Mouse (Mus musculus): ENCODE data around the gene Rasa2. TPM values are rescaled to one million over a fixed set of nuclear protein-coding genes. Genes with fewer than 3 reads are reported as not detected.

The Rasa2 gene
- total and polyA plus RNA-seq, 3 experiments, result 9.7 to 9.8 (median 9.8) TPM

DNA sequence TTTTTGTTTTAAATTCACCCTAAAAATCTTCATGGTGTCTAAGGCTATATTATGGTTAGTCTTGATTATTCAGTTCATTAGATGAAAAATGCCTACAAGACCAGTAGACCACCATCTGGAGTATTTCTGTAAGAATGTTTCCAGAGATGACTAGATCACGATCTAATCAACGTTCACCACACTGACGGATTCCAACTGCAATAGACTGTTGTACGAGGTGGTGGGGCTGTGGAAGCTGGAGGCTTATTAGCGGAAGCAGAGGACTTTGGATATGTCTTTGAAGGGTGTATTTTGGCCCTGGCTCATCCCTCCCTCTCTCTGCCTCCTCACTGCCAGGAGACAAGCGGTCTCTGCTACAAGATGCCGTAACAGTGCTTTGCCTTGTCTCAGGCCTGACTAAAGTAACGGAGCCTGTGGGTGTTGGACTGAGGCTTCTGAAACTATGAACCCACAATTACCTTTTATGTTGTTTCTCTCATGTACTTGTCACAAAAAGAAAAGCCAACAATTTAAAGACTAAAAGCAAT, 64.9 kb downstream of the Rasa2 start:
- Histone ChIP-seq H3K79me2 (replicated peaks; ENCODE audit: control insufficient read depth, extremely low read depth, insufficient read depth, poor library complexity, severe bottlenecking) (no peaks in the 10 kb centered on the region), H3K27me3 (replicated peaks) (no peaks in the 10 kb centered on the region), H3K4me3 (replicated peaks in 1 of 3; ENCODE audit: low read depth in 2 of 3, low read length in 2 of 3, poor library complexity in 1 of 3) (no peak overlapping the region), H3K9me3 (replicated peaks; ENCODE audit: low read length) (no peaks in the 10 kb centered on the region), H3K4me2 (ENCODE audit: insufficient read depth, low read depth, poor library complexity, severe bottlenecking) (no peak overlapping the region), H3K4me1 (ENCODE audit: control insufficient read depth in 1 of 2, insufficient read depth in 2 of 2) (no peaks in the 10 kb centered on the region), H3K36me3 (replicated peaks in 1 of 2; ENCODE audit: control insufficient read depth in 1 of 2, insufficient read depth in 1 of 2, low read length in 1 of 2) (peaks cover 30 to 58% of the 10 kb centered on the region in 2 experiments), H3K27ac (ENCODE audit: insufficient read depth, low read depth) (no peak overlapping the region), H3K9ac (ENCODE audit: insufficient read depth, low read depth) (no peak overlapping the region)
- in situ Hi-C loops (cut with MboI; ENCODE audit: low pct_ligation_motif_present, low pct_unique_long_range_greater_than_20kb, low sequenced_read_pairs), result no loop called here
- no peak for TF ChIP-seq RAD21 (IDR thresholded peaks at IDR 0.05; ENCODE audit: low read depth, low read length)
- TF ChIP-seq ZNF384 (IDR thresholded peaks at IDR 0.05; ENCODE audit: low read depth, low read length), result no peak
- no peak for TF ChIP-seq ZMIZ1 (IDR thresholded peaks at IDR 0.05; ENCODE audit: low read depth, low read length)
- no peak for TF ChIP-seq NRF1 (IDR thresholded peaks at IDR 0.05; ENCODE audit: low read depth, low read length)
- no peak for TF ChIP-seq PAX5 (IDR thresholded peaks at IDR 0.05; ENCODE audit: low read length)
- TF ChIP-seq MAFK (IDR thresholded peaks at IDR 0.05; ENCODE audit: insufficient replicate concordance, low read length), result no peak
- no peak for TF ChIP-seq POLR2A (IDR thresholded peaks at IDR 0.05; ENCODE audit: low read depth, low read length)
- TF ChIP-seq SIN3A (IDR thresholded peaks at IDR 0.05; ENCODE audit: low read length), result no peak
- TF ChIP-seq POLR2AphosphoS2 (IDR thresholded peaks at IDR 0.05; ENCODE audit: low read depth, low read length), result no peak
- TF ChIP-seq BHLHE40 (IDR thresholded peaks at IDR 0.05; ENCODE audit: low read depth, low read length), result no peak
- no peak for TF ChIP-seq JUN (IDR thresholded peaks at IDR 0.05; ENCODE audit: insufficient read depth, low read depth, low read length)
- TF ChIP-seq JUND (conservative IDR thresholded peaks at IDR 0.05; ENCODE audit: low read depth, low read length), result no peak
- TF ChIP-seq MXI1 (IDR thresholded peaks at IDR 0.05; ENCODE audit: low read depth, low read length), result no peak
- TF ChIP-seq RCOR1 (conservative IDR thresholded peaks at IDR 0.05; ENCODE audit: low read depth, low read length), result no peak
- TF ChIP-seq CHD1 (IDR thresholded peaks at IDR 0.05; ENCODE audit: low read depth, low read length), result no peak
- dilution Hi-C loops (cut with MboI; ENCODE audit: extremely low pct_ligation_motif_present, extremely low pct_unique_long_range_greater_than_20kb, low sequenced_read_pairs), result no loop called here
- DNase-seq (ENCODE audit: extremely low read depth), result no peak

GRCm38 (mm10) chr9:96563501-96563900, 67.9 kb downstream of the Rasa2 start:
- H3K4me3 ChIP-seq (replicated peaks in 1 of 3; ENCODE audit: low read depth in 2 of 3, low read length in 2 of 3, poor library complexity in 1 of 3), result no peak overlapping the region
- H3K27me3 ChIP-seq (replicated peaks), result no peaks in the 10 kb centered on the region
- H3K79me2 ChIP-seq (replicated peaks; ENCODE audit: control insufficient read depth, extremely low read depth, insufficient read depth, poor library complexity, severe bottlenecking), result no peaks in the 10 kb centered on the region
- no peaks in the 10 kb centered on the region for H3K9me3 ChIP-seq (replicated peaks; ENCODE audit: low read length)
- dilution Hi-C loops (cut with MboI; ENCODE audit: extremely low pct_ligation_motif_present, extremely low pct_unique_long_range_greater_than_20kb, low sequenced_read_pairs), result no loop called here
- H3K4me2 ChIP-seq (ENCODE audit: insufficient read depth, low read depth, poor library complexity, severe bottlenecking), result no peak overlapping the region
- TF ChIP-seq SIN3A (IDR thresholded peaks at IDR 0.05; ENCODE audit: low read length) (no peak), JUN (IDR thresholded peaks at IDR 0.05; ENCODE audit: insufficient read depth, low read depth, low read length) (no peak), CTCF (conservative IDR thresholded peaks at IDR 0.05 in 1 of 2, IDR thresholded peaks at IDR 0.05 in 1 of 2; ENCODE audit: low read depth in 2 of 2, low read length in 2 of 2) (peak in 1 of 2 experiments; percentile 39; a peak in 2 of 4 replicates)
- H3K36me3 ChIP-seq (replicated peaks in 1 of 2; ENCODE audit: control insufficient read depth in 1 of 2, insufficient read depth in 1 of 2, low read length in 1 of 2), result peaks cover 33 to 63% of the 10 kb centered on the region in 2 experiments
- no peak for DNase-seq (ENCODE audit: extremely low read depth)
- no peak overlapping the region for H3K27ac ChIP-seq (ENCODE audit: insufficient read depth, low read depth)
- H3K9ac ChIP-seq (ENCODE audit: insufficient read depth, low read depth), result no peak overlapping the region
- in situ Hi-C loops (cut with MboI; ENCODE audit: low pct_ligation_motif_present, low pct_unique_long_range_greater_than_20kb, low sequenced_read_pairs), result no loop called here
- H3K4me1 ChIP-seq (ENCODE audit: control insufficient read depth in 1 of 2, insufficient read depth in 2 of 2), result no peaks in the 10 kb centered on the region
